Mouse (Mus musculus) small intestine, adult 2 months (tissue): ENCODE results near the gene Kcnj8. TPM values are rescaled to one million over a fixed set of nuclear protein-coding genes. Genes with fewer than 3 reads are reported as not detected.

ENCODE experiments used
- H3K27ac ChIP-seq: fragments of 200-500 bp; 2 replicates; pipeline ENCODE4 v1.5.1; 2012; ENCODE audit warnings: low read depth, low read length, control low read depth, inconsistent platforms; ENCODE audit not compliant: insufficient read depth
- H3K27me3 ChIP-seq: fragments of 200-500 bp; 2 replicates; pipeline ENCODE4 v1.6.1; 2012; ENCODE audit warnings: mild to moderate bottlenecking, moderate library complexity, low read length, inconsistent platforms; ENCODE audit not compliant: control insufficient read depth, insufficient read depth
- H3K36me3 ChIP-seq: fragments of 200-500 bp; 2 replicates; pipeline ENCODE4 v1.6.1; 2012; ENCODE audit warnings: mild to moderate bottlenecking, low read length, control low read depth, inconsistent platforms; ENCODE audit not compliant: control insufficient read depth, insufficient read depth
- H3K4me1 ChIP-seq: fragments of 200-500 bp; 2 replicates; pipeline ENCODE4 v1.6.1; 2012; ENCODE audit warnings: low read length, inconsistent platforms, mixed read lengths; ENCODE audit not compliant: control insufficient read depth, insufficient read depth, insufficient read length
- H3K4me3 ChIP-seq: fragments of 200-500 bp; 2 replicates; pipeline ENCODE4 v1.5.1; 2012; ENCODE audit warnings: low read depth, mild to moderate bottlenecking, control low read depth, inconsistent platforms, low read length, moderate library complexity
- CTCF ChIP-seq: fragments of 200-500 bp; IDR thresholded peaks from 2 replicates; pipeline ENCODE4 v1.5.1; 2012; ENCODE audit warnings: low read depth, mild to moderate bottlenecking, control low read depth, inconsistent platforms, low read length, moderate library complexity, mixed read lengths; ENCODE audit not compliant: insufficient replicate concordance, insufficient read length; ENCODE audit errors: extremely low read depth
- POLR2A ChIP-seq: fragments of 200-500 bp; IDR thresholded peaks from 2 replicates; pipeline ENCODE4 v1.6.1; 2012; ENCODE audit warnings: low read depth, mild to moderate bottlenecking, control low read depth, inconsistent platforms, low read length, moderate library complexity
- WGBS: fragments of 180-500 bp; shearing (Covaris S2); methylation state at CpG from one replicate; pipeline ENCODE4 v1.1.7; 2018; 5-methylcytosine and 5-hydroxymethylcytosine counted together
- polyA plus RNA-seq: library from polyadenylated mRNA; depleted of rRNA; stranded (reverse); fragments of >200 nt; gene quantifications from 2 replicates; pipeline ENCODE4 v1.2.3, GENCODE M21; 2012

Gene Kcnj8
- polyA plus RNA-seq, 1 experiment, result 5.5 TPM

DNA sequence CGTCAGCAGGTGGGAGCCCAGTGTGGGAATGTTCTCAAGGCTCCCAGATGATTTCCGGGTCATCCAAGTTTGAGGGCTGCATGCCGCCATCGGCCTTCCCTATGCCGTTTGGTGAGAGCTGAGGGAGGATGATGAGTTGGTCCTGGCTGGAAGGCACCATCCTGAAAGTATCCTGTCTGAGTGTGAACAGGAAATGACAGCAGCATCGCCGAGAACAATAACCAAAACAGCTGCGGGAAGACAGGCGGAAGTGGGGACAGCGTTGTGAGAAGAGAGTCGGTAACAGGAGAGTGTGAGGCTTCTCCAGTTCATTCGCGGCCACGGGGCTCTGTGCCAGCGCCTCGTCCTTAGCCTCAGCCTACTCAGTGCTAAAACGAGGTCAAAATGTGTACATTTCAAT is 32.9 kb downstream of the Kcnj8 start:
- H3K4me1 ChIP-seq, result 0 out of 2 replicates have a peak, but pooled peaks cover 1% of the 10 kb centered on the region
- no peak for TF ChIP-seq POLR2A
- WGBS, result 70% methylated on average over 17 of the region's 17 CpGs
- no peaks in the 10 kb centered on the region for H3K36me3 ChIP-seq
- no peak overlapping the region for H3K27ac ChIP-seq
- no peaks in the 10 kb centered on the region for H3K27me3 ChIP-seq
- H3K4me3 ChIP-seq, result no peak overlapping the region

GRCm38 (mm10) chr6:142533412-142533811 is 38.0 kb downstream of the Kcnj8 start:
- H3K27me3 ChIP-seq, result no peaks in the 10 kb centered on the region
- peaks cover under 1% of the 10 kb centered on the region; the same call in 1 of the 2 replicates for H3K4me1 ChIP-seq
- WGBS, result 74% methylated on average over 5 of the region's 5 CpGs
- no peak overlapping the region for H3K4me3 ChIP-seq
- TF ChIP-seq POLR2A (no peak), CTCF (no peak)
- no peaks in the 10 kb centered on the region for H3K36me3 ChIP-seq
- H3K27ac ChIP-seq, result no peak overlapping the region

GRCm38 (mm10) chr6:142532686-142533085 is 38.7 kb downstream of the Kcnj8 start:
- Histone ChIP-seq H3K4me3 (no peak overlapping the region), H3K4me1 (peaks cover 2% of the 10 kb centered on the region; the same call in 1 of the 2 replicates), H3K27ac (no peak overlapping the region), H3K36me3 (no peaks in the 10 kb centered on the region), H3K27me3 (no peaks in the 10 kb centered on the region)
- TF ChIP-seq POLR2A (no peak), CTCF (no peak)
- 87% methylated on average over 2 of the region's 2 CpGs for WGBS

GRCm38 (mm10) chr6:142532141-142532540 is 39.3 kb downstream of the Kcnj8 start:
- Histone ChIP-seq H3K4me3 (no peak overlapping the region), H3K36me3 (no peaks in the 10 kb centered on the region), H3K4me1 (peaks cover 2% of the 10 kb centered on the region; the same call in 1 of the 2 replicates), H3K27ac (no peak overlapping the region), H3K27me3 (no peaks in the 10 kb centered on the region)
- TF ChIP-seq POLR2A (no peak), CTCF (no peak)
- WGBS, result 87% methylated on average over 17 of the region's 17 CpGs

GRCm38 (mm10) chr6:142530378-142530777 is 41.0 kb downstream of the Kcnj8 start:
- Histone ChIP-seq H3K27me3 (no peaks in the 10 kb centered on the region), H3K27ac (no peak overlapping the region; the same call in 1 of the 2 replicates), H3K36me3 (no peaks in the 10 kb centered on the region), H3K4me3 (no peak overlapping the region), H3K4me1 (peaks cover 2% of the 10 kb centered on the region; the same call in 1 of the 2 replicates)
- 65% methylated on average over 5 of the region's 5 CpGs for WGBS
- no peak for TF ChIP-seq POLR2A
- TF ChIP-seq CTCF, result no peak

DNA sequence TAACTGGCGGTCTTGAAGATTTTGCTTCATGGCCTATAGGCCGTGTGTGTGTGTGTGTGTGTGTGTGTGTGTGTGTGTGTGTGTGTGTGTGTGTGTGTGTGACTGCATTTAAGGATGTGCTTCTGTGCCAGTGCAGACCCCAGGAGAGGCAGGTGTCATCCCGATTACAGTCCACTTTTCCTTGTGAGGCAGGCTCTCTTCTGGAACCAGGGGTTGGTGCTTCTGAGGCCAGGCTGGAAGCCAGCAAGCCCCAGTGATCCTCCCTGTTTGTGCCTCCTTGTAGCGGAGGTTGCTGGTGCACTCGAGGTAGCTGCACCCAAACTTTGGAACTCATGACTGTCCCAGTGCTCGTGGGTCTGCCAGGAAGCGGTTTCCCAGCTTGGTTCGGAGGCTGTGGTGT is 41.7 kb downstream of the Kcnj8 start:
- Histone ChIP-seq H3K36me3 (no peaks in the 10 kb centered on the region), H3K27me3 (no peaks in the 10 kb centered on the region), H3K4me1 (peaks cover 2% of the 10 kb centered on the region; the same call in 1 of the 2 replicates), H3K27ac (no peak overlapping the region; the same call in 1 of the 2 replicates), H3K4me3 (no peak overlapping the region)
- 75% methylated on average over 8 of the region's 8 CpGs for whole genome bisulfite sequencing
- TF ChIP-seq POLR2A, result no peak
- no peak for TF ChIP-seq CTCF

GRCm38 (mm10) chr6:142527931-142528562 is 43.4 kb downstream of the Kcnj8 start:
- peaks cover 2% of the 10 kb centered on the region; the same call in 1 of the 2 replicates for H3K4me1 ChIP-seq
- WGBS, result 6% methylated on average over 1 of the region's 1 CpGs
- H3K27ac ChIP-seq, result no peak overlapping the region
- no peak overlapping the region for H3K4me3 ChIP-seq
- H3K27me3 ChIP-seq, result no peaks in the 10 kb centered on the region
- TF ChIP-seq POLR2A (no peak), CTCF (no peak)
- no peaks in the 10 kb centered on the region for H3K36me3 ChIP-seq
